In genomic region chr5:120586741-120587615, GRCm38 (mm10) we compare ENCODE assay signal across 8 mouse cellular contexts. TPM values are rescaled to one million over a fixed set of nuclear protein-coding genes. Genes with fewer than 3 reads are reported as not detected.
DNase-seq lines count a peak whose midpoint lies in the region; ATAC-seq lines count a peak whose summit lies in the region.

No protein-coding gene starts in this region.

- no peaks in the 10 kb centered on the region for H3K9me3 ChIP-seq in heart, embryonic 14.5 days (ENCODE audit: control insufficient read depth, low read length)
- H3K9me3 ChIP-seq in midbrain, embryonic 11.5 days (ENCODE audit: control insufficient read depth, low read length), result no peaks in the 10 kb centered on the region

- peak overlapping the region; percentile 63 to 78 for H3K4me3 ChIP-seq in heart, embryonic 14.5 days (ENCODE audit: control insufficient read depth in 1 of 2, insufficient read depth in 1 of 2, low read depth in 1 of 2, low read length in 2 of 2)
- H3K4me3 ChIP-seq in midbrain, embryonic 11.5 days (ENCODE audit: low read depth, low read length), result no peak overlapping the region

- peaks cover 23% of the 10 kb centered on the region for H3K36me3 ChIP-seq in heart, embryonic 14.5 days (ENCODE audit: control insufficient read depth, insufficient read depth, low read length)
- H3K36me3 ChIP-seq in midbrain, embryonic 11.5 days (ENCODE audit: control insufficient read depth, insufficient read depth, low read length), result no peaks in the 10 kb centered on the region

- WGBS in heart, embryonic 14.5 days, result 5% methylated on average over 17 of the region's 17 CpGs
- 10% methylated on average over 17 of the region's 17 CpGs for WGBS in midbrain, embryonic 11.5 days

- peaks cover 18 to 28% of the 10 kb centered on the region in 2 experiments for H3K4me1 ChIP-seq in heart, embryonic 14.5 days (ENCODE audit: control insufficient read depth in 2 of 2, insufficient read depth in 2 of 2, low read length in 2 of 2)
- peaks cover 13% of the 10 kb centered on the region; the same call in 1 of the 2 replicates for H3K4me1 ChIP-seq in midbrain, embryonic 11.5 days (ENCODE audit: control insufficient read depth, insufficient read depth, low read length)

- no peaks in the 10 kb centered on the region for H3K27me3 ChIP-seq in heart, embryonic 14.5 days (ENCODE audit: control insufficient read depth, insufficient read depth, low read length)
- no peaks in the 10 kb centered on the region for H3K27me3 ChIP-seq in midbrain, embryonic 11.5 days (ENCODE audit: control insufficient read depth, insufficient read depth, low read length)

- H3K4me2 ChIP-seq in heart, embryonic 14.5 days (ENCODE audit: low read length), result peak overlapping the region; percentile 94
- peak overlapping the region; percentile 70 for H3K4me2 ChIP-seq in midbrain, embryonic 11.5 days

- no peak for ATAC-seq in heart, embryonic 14.5 days (ENCODE audit: insufficient number of reproducible peaks, insufficient read depth, low FRiP score, low read depth)
- no peak for ATAC-seq in midbrain, embryonic 11.5 days (ENCODE audit: low FRiP score)

- peak; percentile 48 for DNase-seq in layer of hippocampus, adult 9-11 months
- no peak for DNase-seq in layer of hippocampus, postnatal 25 days (ENCODE audit: extremely low spot score in 1 of 2, low spot score in 1 of 2)
- peak; percentile 52 for DNase-seq in c-Kit-negative CD71-positive TER-119-positive erythroid progenitor cells, embryonic 14.5 days (ENCODE audit: low read depth, low spot score)
- DNase-seq in kidney, postnatal 14 days, result peak; percentile 84
- no peak for DNase-seq in midbrain, embryonic 11.5 days (ENCODE audit: low spot score, missing footprints)
- peak; percentile 42 to 43 for DNase-seq in thymus, postnatal 36 days
- no peak for DNase-seq in urinary bladder, adult 2 months (ENCODE audit: low spot score)

- peak overlapping the region; percentile 76; the same call in 1 of the 2 replicates for H3K9ac ChIP-seq in heart, embryonic 14.5 days (ENCODE audit: low read length)
- peak overlapping the region; percentile 79; the same call in 1 of the 2 replicates for H3K9ac ChIP-seq in midbrain, embryonic 11.5 days (ENCODE audit: low read length)

- peak overlapping the region; percentile 10 to 33; a peak in 1 of 4 replicates for H3K27ac ChIP-seq in heart, embryonic 14.5 days (replicated peaks in 1 of 2; ENCODE audit: control insufficient read depth in 1 of 2, insufficient read depth in 1 of 2, low read depth in 2 of 2, low read length in 2 of 2)
- no peak overlapping the region for H3K27ac ChIP-seq in midbrain, embryonic 11.5 days (ENCODE audit: low read depth, low read length)

RNA-seq across cellular contexts. Expression of gene Tpcn1, which starts 1.5 kb away (rescaled TPM):
- total RNA-seq in layer of hippocampus, postnatal 25 days (2021), result 10 to 100 TPM; 31.0 to 39.9 TPM
- polyA plus RNA-seq in heart, embryonic 14.5 days (2014; fragmentation: Nextera tagmentation; extraction: Ambion mirVana), result 14.5 and 17.1 TPM in 2 replicates
- polyA plus RNA-seq in midbrain, embryonic 11.5 days (2014; fragmentation: Nextera tagmentation; extraction: Ambion mirVana), result 8.6 and 10.8 TPM in 2 replicates
- polyA plus RNA-seq in urinary bladder, adult 2 months (2012; rRNA removed), result 38.6 and 55.0 TPM in 2 replicates

RNA-seq across cellular contexts. Expression of gene Iqcd, which starts 1.8 kb away (rescaled TPM):
- under 1 TPM; 0.79 to 0.80 TPM for total RNA-seq in layer of hippocampus, postnatal 25 days (2021)
- polyA plus RNA-seq in heart, embryonic 14.5 days (2014; fragmentation: Nextera tagmentation; extraction: Ambion mirVana), result 0.43 TPM in 1 of 2 replicates, not detected in the other
- polyA plus RNA-seq in midbrain, embryonic 11.5 days (2014; fragmentation: Nextera tagmentation; extraction: Ambion mirVana), result 0.25 and 0.51 TPM in 2 replicates
- 1.6 and 1.8 TPM in 2 replicates for polyA plus RNA-seq in urinary bladder, adult 2 months (2012; rRNA removed)

RNA-seq across cellular contexts. Expression of gene Rita1, which starts 25.4 kb away (rescaled TPM):
- 10 to 100 TPM; 23.9 to 25.5 TPM for total RNA-seq in layer of hippocampus, postnatal 25 days (2021)
- 5.6 and 6.2 TPM in 2 replicates for polyA plus RNA-seq in heart, embryonic 14.5 days (2014; fragmentation: Nextera tagmentation; extraction: Ambion mirVana)
- polyA plus RNA-seq in midbrain, embryonic 11.5 days (2014; fragmentation: Nextera tagmentation; extraction: Ambion mirVana), result 7.9 and 8.9 TPM in 2 replicates
- polyA plus RNA-seq in urinary bladder, adult 2 months (2012; rRNA removed), result 11.0 and 12.9 TPM in 2 replicates

RNA-seq across cellular contexts. Expression of gene Ddx54, which starts 25.6 kb away (rescaled TPM):
- 10 to 100 TPM; 40.7 to 42.5 TPM for total RNA-seq in layer of hippocampus, postnatal 25 days (2021)
- 17.9 and 18.9 TPM in 2 replicates for polyA plus RNA-seq in heart, embryonic 14.5 days (2014; fragmentation: Nextera tagmentation; extraction: Ambion mirVana)
- 26.4 and 32.2 TPM in 2 replicates for polyA plus RNA-seq in midbrain, embryonic 11.5 days (2014; fragmentation: Nextera tagmentation; extraction: Ambion mirVana)
- polyA plus RNA-seq in urinary bladder, adult 2 months (2012; rRNA removed), result 25.7 and 26.2 TPM in 2 replicates

RNA-seq across cellular contexts. Expression of gene Cfap73, which starts 47.1 kb away (rescaled TPM):
- under 1 TPM; 0.39 to 0.42 TPM for total RNA-seq in layer of hippocampus, postnatal 25 days (2021)
- not detected in 2 replicates for polyA plus RNA-seq in heart, embryonic 14.5 days (2014; fragmentation: Nextera tagmentation; extraction: Ambion mirVana)
- polyA plus RNA-seq in midbrain, embryonic 11.5 days (2014; fragmentation: Nextera tagmentation; extraction: Ambion mirVana), result not detected in 2 replicates
- not detected in 2 replicates for polyA plus RNA-seq in urinary bladder, adult 2 months (2012; rRNA removed)

Comparison
In these comparisons a context has a peak if more than half of its experiments do, and no peak if none do; other contexts are left out.
1. DNase-seq: peak in layer of hippocampus, adult 9-11 months (single experiment), c-Kit-negative CD71-positive TER-119-positive erythroid progenitor cells, embryonic 14.5 days (single experiment), kidney, postnatal 14 days (single experiment) and thymus, postnatal 36 days (2 of 2); none in layer of hippocampus, postnatal 25 days (0 of 2), midbrain, embryonic 11.5 days (single experiment) and urinary bladder, adult 2 months (single experiment).